Mouse (Mus musculus): ENCODE measurements around the gene Foxo3. TPM values are rescaled to one million over a fixed set of nuclear protein-coding genes. Genes with fewer than 3 reads are reported as not detected.

Gene Foxo3
- total and polyA plus RNA-seq, 2 experiments: 17.0 to 35.4 TPM

- no peaks in the 10 kb centered on the region for H3K27me3 ChIP-seq (ENCODE audit: control insufficient read depth, insufficient read depth, low read length)
- no peak overlapping the region for H3K27ac ChIP-seq (replicated peaks; ENCODE audit: insufficient read depth, low read depth, low read length)
- H3K36me3 ChIP-seq (ENCODE audit: control insufficient read depth, insufficient read depth, low read length): no peaks in the 10 kb centered on the region
- H3K4me3 ChIP-seq (ENCODE audit: insufficient read depth, low read depth, low read length): no peak overlapping the region
- H3K79me2 ChIP-seq (ENCODE audit: control insufficient read depth, insufficient read depth, low read length): no peaks in the 10 kb centered on the region
- TF ChIP-seq CTCF (IDR thresholded peaks at IDR 0.05; ENCODE audit: low read depth, low read length) (no peak), POLR2A (IDR thresholded peaks at IDR 0.05; ENCODE audit: extremely low read depth, insufficient read depth, low read length) (no peak)
- no peak for DNase-seq (ENCODE audit: extremely low read depth, low read depth, low spot score)
- no peak overlapping the region for H3K9ac ChIP-seq (ENCODE audit: low read depth, low read length)
- 57% methylated on average over 2 of the region's 2 CpGs for WGBS
- H3K4me1 ChIP-seq (ENCODE audit: control insufficient read depth, insufficient read depth, low read length): no peaks in the 10 kb centered on the region
These were observed 132.4 kb downstream of the Foxo3 start for GRCm38 (mm10) chr10:42144176-42144575.

GRCm38 (mm10) chr10:42142791-42143190, 133.8 kb downstream of the Foxo3 start:
- no peaks in the 10 kb centered on the region for H3K4me1 ChIP-seq (ENCODE audit: control insufficient read depth, insufficient read depth, low read length)
- no peak for DNase-seq (ENCODE audit: extremely low read depth, low read depth, low spot score)
- no peak overlapping the region for H3K9ac ChIP-seq (ENCODE audit: low read depth, low read length)
- H3K27me3 ChIP-seq (ENCODE audit: control insufficient read depth, insufficient read depth, low read length): no peaks in the 10 kb centered on the region
- no peak for TF ChIP-seq POLR2A (IDR thresholded peaks at IDR 0.05; ENCODE audit: extremely low read depth, insufficient read depth, low read length)
- TF ChIP-seq CTCF (IDR thresholded peaks at IDR 0.05; ENCODE audit: low read depth, low read length): no peak
- 94% methylated on average over 1 of the region's 1 CpGs for WGBS
- H3K36me3 ChIP-seq (ENCODE audit: control insufficient read depth, insufficient read depth, low read length): no peaks in the 10 kb centered on the region
- no peaks in the 10 kb centered on the region for H3K79me2 ChIP-seq (ENCODE audit: control insufficient read depth, insufficient read depth, low read length)
- H3K4me3 ChIP-seq (ENCODE audit: insufficient read depth, low read depth, low read length): no peak overlapping the region
- no peak overlapping the region for H3K27ac ChIP-seq (replicated peaks; ENCODE audit: insufficient read depth, low read depth, low read length)

GRCm38 (mm10) chr10:42142081-42142480, 134.5 kb downstream of the Foxo3 start:
- no peak for DNase-seq (ENCODE audit: extremely low read depth, low read depth, low spot score)
- Histone ChIP-seq H3K27ac (replicated peaks; ENCODE audit: insufficient read depth, low read depth, low read length) (no peak overlapping the region), H3K4me1 (ENCODE audit: control insufficient read depth, insufficient read depth, low read length) (no peaks in the 10 kb centered on the region)

GRCm38 (mm10) chr10:42139749-42140148, 136.8 kb downstream of the Foxo3 start:
- H3K27ac ChIP-seq (replicated peaks; ENCODE audit: insufficient read depth, low read depth, low read length): no peak overlapping the region
- peak; percentile 5 for DNase-seq (ENCODE audit: extremely low read depth, low read depth, low spot score)
- no peaks in the 10 kb centered on the region for H3K79me2 ChIP-seq (ENCODE audit: control insufficient read depth, insufficient read depth, low read length)
- H3K4me3 ChIP-seq (ENCODE audit: insufficient read depth, low read depth, low read length): no peak overlapping the region
- H3K27me3 ChIP-seq (ENCODE audit: control insufficient read depth, insufficient read depth, low read length): no peaks in the 10 kb centered on the region
- H3K9ac ChIP-seq (ENCODE audit: low read depth, low read length): no peak overlapping the region
- no peaks in the 10 kb centered on the region for H3K4me1 ChIP-seq (ENCODE audit: control insufficient read depth, insufficient read depth, low read length)
- 65% methylated on average over 1 of the region's 1 CpGs for WGBS
- no peak for TF ChIP-seq CTCF (IDR thresholded peaks at IDR 0.05; ENCODE audit: low read depth, low read length)
- TF ChIP-seq POLR2A (IDR thresholded peaks at IDR 0.05; ENCODE audit: extremely low read depth, insufficient read depth, low read length): no peak
- H3K36me3 ChIP-seq (ENCODE audit: control insufficient read depth, insufficient read depth, low read length): no peaks in the 10 kb centered on the region

More at GRCm38 (mm10) chr10:42142081-42142480, 134.5 kb downstream of the Foxo3 start:
- Histone ChIP-seq H3K4me3 (ENCODE audit: insufficient read depth, low read depth, low read length) (no peak overlapping the region), H3K9ac (ENCODE audit: low read depth, low read length) (no peak overlapping the region), H3K79me2 (ENCODE audit: control insufficient read depth, insufficient read depth, low read length) (no peaks in the 10 kb centered on the region), H3K27me3 (ENCODE audit: control insufficient read depth, insufficient read depth, low read length) (no peaks in the 10 kb centered on the region), H3K36me3 (ENCODE audit: control insufficient read depth, insufficient read depth, low read length) (no peaks in the 10 kb centered on the region)
- TF ChIP-seq POLR2A (IDR thresholded peaks at IDR 0.05; ENCODE audit: extremely low read depth, insufficient read depth, low read length): no peak
- WGBS: 77% methylated on average over 9 of the region's 9 CpGs

GRCm38 (mm10) chr10:42134759-42135702, 141.5 kb downstream of the Foxo3 start:
- Histone ChIP-seq H3K4me1 (ENCODE audit: control insufficient read depth, insufficient read depth, low read length) (0 out of 2 replicates have a peak, but pooled peaks cover 2% of the 10 kb centered on the region), H3K4me3 (ENCODE audit: insufficient read depth, low read depth, low read length) (no peak overlapping the region), H3K9ac (ENCODE audit: low read depth, low read length) (no peak overlapping the region), H3K36me3 (ENCODE audit: control insufficient read depth, insufficient read depth, low read length) (no peaks in the 10 kb centered on the region), H3K27me3 (ENCODE audit: control insufficient read depth, insufficient read depth, low read length) (no peaks in the 10 kb centered on the region), H3K27ac (replicated peaks; ENCODE audit: insufficient read depth, low read depth, low read length) (no peak overlapping the region), H3K79me2 (ENCODE audit: control insufficient read depth, insufficient read depth, low read length) (no peaks in the 10 kb centered on the region)
- no peak for DNase-seq (ENCODE audit: extremely low read depth, low read depth, low spot score)
- 89% methylated on average over 14 of the region's 14 CpGs for WGBS
- no peak for TF ChIP-seq CTCF (IDR thresholded peaks at IDR 0.05; ENCODE audit: low read depth, low read length)
- TF ChIP-seq POLR2A (IDR thresholded peaks at IDR 0.05; ENCODE audit: extremely low read depth, insufficient read depth, low read length): no peak

Other genes with a start within 250 kb of the Foxo3 start
- gene Afg1l, start 201.8 kb upstream of the Foxo3 start, total RNA-seq (2014; rRNA removed): 9.3 and 10.2 TPM in 2 replicates
- 3.3 and 4.2 TPM in 2 replicates for gene Afg1l, start 201.8 kb upstream of the Foxo3 start, polyA plus RNA-seq (2012; rRNA removed)
- 26.9 and 31.7 TPM in 2 replicates for gene Snx3, start 225.3 kb upstream of the Foxo3 start, total RNA-seq (2014; rRNA removed)
- gene Snx3, start 225.3 kb upstream of the Foxo3 start, polyA plus RNA-seq (2012; rRNA removed): 146 and 169 TPM in 2 replicates

All from liver, adult 2 months (tissue).